Mouse (Mus musculus) Patski (cell line): ENCODE results near the gene Tmprss2. TPM values are rescaled to one million over a fixed set of nuclear protein-coding genes. Genes with fewer than 3 reads are reported as not detected.
A peak's percentile ranks its signal among the peaks of the same experiment; 100 is the strongest.

ENCODE experiments used
- ATAC-seq: fragments of 100-300 bp; one replicate; pipeline ENCODE4 v1.8.0; 2021
- CTCF ChIA-PET: fragments of 350-600 bp; sonication (Branson Sonifier 250); formaldehyde crosslinking; loops from one replicate; lab custom pipeline; 2022; ENCODE audit warnings: inconsistent platforms; lab: Charles Lee
- POLR2A ChIA-PET: fragments of 350-600 bp; sonication (Branson Sonifier 250); formaldehyde crosslinking; loops from one replicate; lab custom pipeline; 2022; ENCODE audit warnings: antibody characterized with exemption, inconsistent platforms; lab: Charles Lee
- DNase-seq: peaks from one replicate; pipeline ENCODE4 v3.0.0-alpha.2; 2011; ENCODE audit warnings: low read depth, low spot score
- H3K27me3 ChIP-seq: fragments of 371-371 bp; one replicate; pipeline ENCODE4 v1.5.1; 2021
- CTCF ChIP-seq: fragments of 100-300 bp; IDR thresholded peaks from one replicate; pipeline ENCODE4 v1.5.1; 2021
- in situ Hi-C: fragments of 300-500 bp; cut with MboI; formaldehyde crosslinking; loops from 3 replicates; pipeline ENCODE4 v1.11.1; 2018; ENCODE audit warnings: low pct_unique_long_range_greater_than_20kb, mixed read lengths
- polyA plus RNA-seq: library from polyadenylated mRNA; unstranded; gene quantifications from one replicate; pipeline ENCODE4 v1.2.3, GENCODE M21; 2021

The Tmprss2 gene
- polyA plus RNA-seq, 1 experiment from 2014 or later, result 0.12 TPM

DNA sequence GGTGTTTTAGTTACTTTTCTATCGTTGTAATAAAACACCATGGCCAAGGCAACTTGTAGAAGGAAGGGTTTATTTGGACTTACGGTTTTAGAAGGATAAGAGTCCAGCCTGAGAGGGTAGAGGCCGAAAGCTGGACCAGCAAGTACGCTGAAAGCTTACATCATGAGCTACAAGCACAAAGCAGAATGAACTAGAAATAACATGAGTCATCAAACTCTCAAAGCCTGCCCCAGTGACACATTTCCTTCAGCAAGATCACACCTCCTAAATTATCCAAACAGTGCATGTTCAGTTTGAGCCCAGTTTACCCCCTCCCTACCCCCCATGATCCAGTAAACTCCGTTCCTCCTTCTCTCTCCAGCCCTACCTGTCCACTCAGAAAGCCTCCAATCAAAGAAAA, 77.2 kb downstream of the Tmprss2 start:
- CTCF ChIA-PET, result interaction anchor here (1.0 kb wide), 1 partner anchor 11 kb away, joined by 3 read pairs; no protein-coding TSS in a partner anchor
- POLR2A ChIA-PET, result no interaction called here
- in situ Hi-C loops, result no loop called here
- DNase-seq (no peak), ATAC-seq (no peak)
- no peak for TF ChIP-seq CTCF
- no peaks in the 10 kb centered on the region for H3K27me3 ChIP-seq

DNA sequence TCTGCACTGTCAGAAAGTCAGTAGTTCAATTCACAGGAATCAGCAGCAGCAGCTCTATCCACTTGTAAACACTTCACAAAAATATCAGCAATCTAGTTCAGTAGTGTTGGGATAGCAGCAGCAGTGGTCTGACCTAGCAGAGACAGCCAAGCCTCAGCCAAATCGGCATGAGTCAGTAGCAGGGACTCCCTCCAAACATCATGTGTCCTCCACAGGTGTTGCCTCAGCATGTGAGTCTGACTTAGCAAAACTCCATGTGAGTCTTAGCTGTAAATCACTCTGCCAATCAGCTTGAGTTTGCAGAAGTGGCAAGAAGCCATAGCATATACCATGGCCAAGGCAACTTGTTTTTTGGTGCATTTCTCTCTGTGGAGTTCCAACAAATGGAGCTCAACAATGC, 77.9 kb downstream of the Tmprss2 start:
- POLR2A ChIA-PET, result no interaction called here
- in situ Hi-C loops, result no loop called here
- DNase-seq, result no peak
- ATAC-seq, result no peak
- no peak for TF ChIP-seq CTCF
- CTCF ChIA-PET, result interaction anchor here (1.0 kb wide), 2 partner anchors 11 to 16 kb away, joined by 3 read pairs; no protein-coding TSS in a partner anchor
- no peaks in the 10 kb centered on the region for H3K27me3 ChIP-seq

GRCm38 (mm10) chr16:97529241-97529640, 81.8 kb downstream of the Tmprss2 start:
- POLR2A ChIA-PET, result interaction anchor here (0.8 kb wide), 1 partner anchor 767 kb away, joined by 3 read pairs; no protein-coding TSS in a partner anchor
- CTCF ChIA-PET, result no interaction called here
- in situ Hi-C loops, result loop anchor here (10.0 kb wide), 2 partner anchors 136 to 256 kb away; no protein-coding TSS in a partner anchor
- DNase-seq (no peak), ATAC-seq (no peak)
- peaks cover 4% of the 10 kb centered on the region for H3K27me3 ChIP-seq
- no peak for TF ChIP-seq CTCF

DNA sequence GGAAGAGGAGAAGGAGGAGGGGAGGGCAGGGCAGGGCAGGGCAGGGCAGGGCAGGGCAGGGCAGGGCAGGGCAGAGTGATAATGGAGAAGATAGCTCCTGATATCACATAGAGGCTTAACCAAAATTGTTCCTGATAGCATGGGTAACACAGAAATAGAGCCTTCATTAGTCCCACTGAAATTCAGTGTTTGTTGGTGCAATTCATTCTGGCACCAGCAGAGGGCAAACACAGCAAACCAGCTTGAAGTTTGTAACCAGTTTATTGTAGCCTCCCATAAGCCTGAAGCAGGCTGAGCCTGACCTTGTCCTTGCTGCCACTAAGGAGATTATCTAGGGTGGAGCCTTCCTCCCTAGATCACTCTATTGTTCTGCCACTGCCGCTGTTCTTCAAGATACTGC, 88.0 kb downstream of the Tmprss2 start:
- no peak for DNase-seq
- peak; percentile 82 for TF ChIP-seq CTCF
- H3K27me3 ChIP-seq, result peaks cover 4% of the 10 kb centered on the region
- in situ Hi-C loops, result loop anchor here (10.0 kb wide), 2 partner anchors 142 to 262 kb away; no protein-coding TSS in a partner anchor
- POLR2A ChIA-PET, result no interaction called here
- peak; percentile 54 for ATAC-seq
- CTCF ChIA-PET, result interaction anchor here (0.7 to 2.1 kb wide), 6 partner anchors 11 to 70 kb away, joined by 3 to 8 read pairs (median 5); no protein-coding TSS in a partner anchor

GRCm38 (mm10) chr16:97521983-97522382, 89.0 kb downstream of the Tmprss2 start:
- H3K27me3 ChIP-seq, result no peaks in the 10 kb centered on the region
- DNase-seq, result no peak
- no peak for TF ChIP-seq CTCF
- no peak for ATAC-seq
- ChIA-PET POLR2A (no interaction called here), CTCF (interaction anchor here (1.2 to 2.1 kb wide), 3 partner anchors 11 to 71 kb away, joined by 3 to 8 read pairs (median 4); no protein-coding TSS in a partner anchor)
- in situ Hi-C loops, result loop anchor here (10.0 kb wide), 2 partner anchors 143 to 263 kb away; no protein-coding TSS in a partner anchor

GRCm38 (mm10) chr16:97516341-97516740, 94.7 kb downstream of the Tmprss2 start:
- peak; percentile 38 for TF ChIP-seq CTCF
- in situ Hi-C loops, result no loop called here
- ATAC-seq (no peak), DNase-seq (no peak)
- POLR2A ChIA-PET, result interaction anchor here (0.6 kb wide), 1 partner anchor 45 kb away, joined by 3 read pairs; no protein-coding TSS in a partner anchor
- H3K27me3 ChIP-seq, result no peaks in the 10 kb centered on the region
- CTCF ChIA-PET, result interaction anchor here (2.2 kb wide), 1 partner anchor 11 kb away, joined by 5 read pairs; no protein-coding TSS in a partner anchor

Other genes with a start within 250 kb of the Tmprss2 start
- 2.5 TPM for gene Mx1, start 148.3 kb downstream of the Tmprss2 start, polyA plus RNA-seq
- gene Fam3b, start 96.4 kb downstream of the Tmprss2 start, polyA plus RNA-seq, result not detected
- gene Ripk4, start 152.6 kb upstream of the Tmprss2 start, polyA plus RNA-seq, result 2.3 TPM
- gene Prdm15, start 240.7 kb upstream of the Tmprss2 start, polyA plus RNA-seq, result 6.8 TPM